Mouse (Mus musculus) E14TG2a.4 (cell line): Measurements from ENCODE around the gene Serpina1d.
"Not testable (repeated sequence)": the region's sequence is repeated elsewhere in the genome, so short reads cannot be mapped to it uniquely, and the experiment has no call there.

ENCODE experiments used
- CTCF ChIP-seq: conservative IDR thresholded peaks from 2 replicates; pipeline ENCODE4 v1.5.1; 2014; ENCODE audit warnings: low read length
- POU5F1 ChIP-seq: IDR thresholded peaks from 2 replicates; pipeline ENCODE4 v1.6.1; 2014; ENCODE audit warnings: low read length, borderline replicate concordance

DNA sequence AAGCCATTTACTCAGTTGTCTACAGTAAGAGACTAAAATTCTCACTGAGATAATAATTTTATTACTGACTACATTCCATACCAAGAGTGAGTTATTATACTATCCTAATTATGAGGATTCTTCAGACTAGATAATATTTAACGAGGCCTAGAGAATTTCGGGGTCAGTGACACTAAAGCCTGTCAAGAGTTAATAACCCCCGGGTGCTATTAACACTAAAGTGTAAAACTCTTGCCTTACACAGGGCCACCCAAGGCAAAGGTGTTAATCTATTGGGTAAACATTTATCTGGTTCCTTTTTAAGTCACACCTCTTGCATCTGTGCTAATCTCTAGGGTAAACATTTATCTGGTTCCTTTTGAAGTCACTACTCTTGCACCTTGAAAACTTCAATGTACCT lies 13.1 kb downstream of the Serpina1d start:
- not testable (repeated sequence) for TF ChIP-seq CTCF, POU5F1
